Mouse (Mus musculus) MEL (cell line): ENCODE data around the gene Efcc1. TPM values are rescaled to one million over a fixed set of nuclear protein-coding genes. Genes with fewer than 3 reads are reported as not detected.

ENCODE experiments used
- DNase-seq: peaks from one replicate; pipeline ENCODE4 v3.0.0; 2011; ENCODE audit warnings: low read depth, low spot score
- H3K27ac ChIP-seq: 2 replicates; pipeline ENCODE4 v1.5.1; 2012; ENCODE audit warnings: low read depth, mild to moderate bottlenecking, control low read depth, low read length, moderate library complexity; ENCODE audit not compliant: control insufficient read depth
- H3K27me3 ChIP-seq, 2 experiments: fragments of 150-350 bp in 1 of 2; sonication (generic) in 1 of 2; 2 replicates each; pipeline ENCODE4 v1.6.1; 2012; ENCODE audit warnings: low read length in 2 of 2, mild to moderate bottlenecking in 2 of 2, improper control_type of control experiment in 1 of 2, moderate library complexity in 1 of 2; ENCODE audit not compliant: insufficient read depth in 2 of 2, control insufficient read depth in 1 of 2
- H3K36me3 ChIP-seq, 2 experiments: 2 replicates each; pipeline ENCODE4 v1.6.1; 2012 to 2014; ENCODE audit warnings: low read length in 2 of 2, improper control_type of control experiment in 1 of 2, inconsistent platforms in 1 of 2, mild to moderate bottlenecking in 1 of 2; ENCODE audit not compliant: insufficient read depth in 2 of 2, control insufficient read depth in 1 of 2
- H3K4me1 ChIP-seq, 2 experiments: fragments of 150-350 bp in 1 of 2; sonication (generic) in 1 of 2; 2 replicates each; pipeline ENCODE4 v1.6.1; 2012; ENCODE audit warnings: low read length in 2 of 2, improper control_type of control experiment in 1 of 2, mild to moderate bottlenecking in 1 of 2; ENCODE audit not compliant: insufficient read depth in 2 of 2, control insufficient read depth in 1 of 2
- H3K4me3 ChIP-seq, 2 experiments: fragments of 150-350 bp in 1 of 2; sonication (generic) in 1 of 2; 2 replicates each; pipeline ENCODE4 v1.5.1; 2012; ENCODE audit warnings: low read depth in 2 of 2, low read length in 2 of 2, mild to moderate bottlenecking in 2 of 2, moderate library complexity in 2 of 2, control low read depth in 1 of 2, improper control_type of control experiment in 1 of 2; ENCODE audit not compliant: control insufficient read depth in 1 of 2, insufficient read depth in 1 of 2
- H3K79me2 ChIP-seq: 2 replicates; pipeline ENCODE4 v1.6.1; 2012; ENCODE audit warnings: mild to moderate bottlenecking, low read length, moderate library complexity; ENCODE audit not compliant: control insufficient read depth, poor library complexity, insufficient read depth
- H3K9ac ChIP-seq: 2 replicates; pipeline ENCODE4 v1.6.1; 2012; ENCODE audit warnings: low read depth, mild to moderate bottlenecking, control low read depth, low read length, moderate library complexity; ENCODE audit not compliant: control insufficient read depth, poor library complexity, severe bottlenecking
- H3K9me3 ChIP-seq: fragments of 150-350 bp; sonication (generic); replicated peaks from 2 replicates; pipeline ENCODE4 v1.6.1; 2012; ENCODE audit warnings: mild to moderate bottlenecking, low read length, improper control_type of control experiment, moderate library complexity; ENCODE audit not compliant: insufficient read depth
- BHLHE40 ChIP-seq: IDR thresholded peaks from 2 replicates; pipeline ENCODE4 v1.6.1; 2012; ENCODE audit warnings: low read depth, mild to moderate bottlenecking, inconsistent platforms, low read length, improper control_type of control experiment, borderline replicate concordance
- CHD1 ChIP-seq: IDR thresholded peaks from 2 replicates; pipeline ENCODE4 v1.6.1; 2012; ENCODE audit warnings: low read depth, mild to moderate bottlenecking, inconsistent platforms, low read length, improper control_type of control experiment
- CHD2 ChIP-seq: IDR thresholded peaks from 2 replicates; pipeline ENCODE4 v1.6.1; 2011; ENCODE audit warnings: low read length, improper control_type of control experiment
- CTCF ChIP-seq, 3 experiments: IDR thresholded peaks in 2 of 3; conservative IDR thresholded peaks in 1 of 3; 2 replicates each; pipeline ENCODE4 v1.5.1; 2011 to 2012; ENCODE audit warnings: low read length in 3 of 3, low read depth in 2 of 3, mild to moderate bottlenecking in 2 of 3, improper control_type of control experiment in 1 of 3, inconsistent platforms in 1 of 3, mixed read lengths in 1 of 3, moderate library complexity in 1 of 3; ENCODE audit not compliant: control insufficient read depth in 1 of 3, insufficient read depth in 1 of 3, poor library complexity in 1 of 3, severe bottlenecking in 1 of 3
- ELF1 ChIP-seq: IDR thresholded peaks from 2 replicates; pipeline ENCODE4 v1.6.1; 2014; ENCODE audit warnings: low read depth, mild to moderate bottlenecking, inconsistent platforms, low read length, improper control_type of control experiment, moderate library complexity
- EP300 ChIP-seq, 2 experiments: IDR thresholded peaks; 2 replicates each; pipeline ENCODE4 v1.6.1; 2011; ENCODE audit warnings: improper control_type of control experiment in 2 of 2, low read length in 2 of 2, low read depth in 1 of 2, mild to moderate bottlenecking in 1 of 2
- ETS1 ChIP-seq: IDR thresholded peaks from 2 replicates; pipeline ENCODE4 v1.6.1; 2012; ENCODE audit warnings: low read depth, mild to moderate bottlenecking, inconsistent platforms, low read length, improper control_type of control experiment, moderate library complexity
- GATA1 ChIP-seq: IDR thresholded peaks from 2 replicates; pipeline ENCODE4 v1.6.1; 2011; ENCODE audit warnings: low read depth, low read length, improper control_type of control experiment
- MEF2A ChIP-seq: IDR thresholded peaks from 2 replicates; pipeline ENCODE4 v1.6.1; 2014; ENCODE audit warnings: low read depth, mild to moderate bottlenecking, inconsistent platforms, low read length, improper control_type of control experiment; ENCODE audit not compliant: poor library complexity, insufficient replicate concordance, severe bottlenecking; ENCODE audit errors: extremely low read depth
- MXI1 ChIP-seq: IDR thresholded peaks from 2 replicates; pipeline ENCODE4 v1.6.1; 2011; ENCODE audit warnings: mild to moderate bottlenecking, low read depth, low read length, improper control_type of control experiment
- MYB ChIP-seq: IDR thresholded peaks from 2 replicates; pipeline ENCODE4 v1.6.1; 2011; ENCODE audit warnings: mild to moderate bottlenecking, low read depth, low read length, improper control_type of control experiment
- MYC ChIP-seq: IDR thresholded peaks from 2 replicates; pipeline ENCODE4 v1.6.1; 2011; ENCODE audit warnings: low read depth, mild to moderate bottlenecking, low read length, improper control_type of control experiment, moderate library complexity
- RAD21 ChIP-seq: IDR thresholded peaks from 2 replicates; pipeline ENCODE4 v1.6.1; 2011; ENCODE audit warnings: mild to moderate bottlenecking, low read depth, low read length, improper control_type of control experiment
- TAL1 ChIP-seq: IDR thresholded peaks from 2 replicates; pipeline ENCODE4 v1.6.1; 2012; ENCODE audit warnings: mild to moderate bottlenecking, inconsistent platforms, low read length, moderate library complexity, mixed read lengths
- TBP ChIP-seq: IDR thresholded peaks from 2 replicates; pipeline ENCODE4 v1.8.0; 2011; ENCODE audit warnings: low read depth, low read length, improper control_type of control experiment
- TCF12 ChIP-seq: IDR thresholded peaks from 2 replicates; pipeline ENCODE4 v1.6.1; 2014; ENCODE audit warnings: low read depth, mild to moderate bottlenecking, inconsistent platforms, low read length, improper control_type of control experiment, moderate library complexity
- UBTF ChIP-seq: IDR thresholded peaks from 2 replicates; pipeline ENCODE4 v1.6.1; 2012; ENCODE audit warnings: low read depth, mild to moderate bottlenecking, inconsistent platforms, low read length, improper control_type of control experiment, moderate library complexity, borderline replicate concordance; ENCODE audit not compliant: insufficient read depth
- USF2 ChIP-seq, 2 experiments: IDR thresholded peaks; 2 replicates each; pipeline ENCODE4 v1.6.1; 2011 to 2012; ENCODE audit warnings: improper control_type of control experiment in 2 of 2, low read length in 2 of 2, borderline replicate concordance in 1 of 2, inconsistent platforms in 1 of 2, low read depth in 1 of 2, mild to moderate bottlenecking in 1 of 2; ENCODE audit not compliant: insufficient read depth in 1 of 2
- ZC3H11A ChIP-seq: IDR thresholded peaks from 2 replicates; pipeline ENCODE4 v1.6.1; 2012; ENCODE audit warnings: low read depth, mild to moderate bottlenecking, inconsistent platforms, low read length, improper control_type of control experiment
- ZKSCAN1 ChIP-seq: IDR thresholded peaks from 2 replicates; pipeline ENCODE4 v1.6.1; 2012; ENCODE audit warnings: low read depth, mild to moderate bottlenecking, inconsistent platforms, low read length, improper control_type of control experiment, moderate library complexity
- polyA plus RNA-seq, 2 experiments: library from polyadenylated mRNA; stranded (reverse) in 1 of 2; unstranded in 1 of 2; fragments of >175 nt in 1 of 2; fragments of >200 nt in 1 of 2; gene quantifications; 2 replicates each; pipeline versions ENCODE4 v1.2.1 to v1.2.4; 2012; ENCODE audit warnings: low replicate concordance in 2 of 2, low read depth in 1 of 2; ENCODE audit not compliant: insufficient read length in 2 of 2, insufficient read depth in 1 of 2, missing spikeins in 1 of 2
- total RNA-seq: library from RNA; depleted of rRNA; stranded (reverse); fragments of 300-350 nt; gene quantifications from 2 replicates; pipeline ENCODE4 v1.2.3, GENCODE M21; 2012

Gene Efcc1
- total and polyA plus RNA-seq, 3 experiments: 0.27 to 1.2 TPM; not detected in 1

DNA sequence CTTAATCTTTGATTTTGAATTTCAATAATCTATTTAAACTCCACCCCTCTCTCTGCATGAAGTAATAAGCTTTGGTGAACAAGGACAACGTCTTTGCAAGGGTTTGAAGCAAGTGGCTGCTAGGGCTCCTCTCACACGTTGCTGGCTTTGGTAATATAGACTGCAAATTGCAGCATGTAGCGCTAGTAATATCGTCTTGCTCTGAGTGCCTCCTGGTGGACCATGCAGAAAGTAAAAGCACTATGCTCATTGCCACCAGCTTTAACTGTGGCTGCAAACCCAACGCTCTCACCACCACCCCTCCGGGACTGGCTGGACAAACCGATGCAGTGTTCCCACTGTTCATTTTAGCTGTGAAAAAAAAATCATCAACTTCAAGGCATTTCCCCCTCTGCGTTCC lies 40.0 kb downstream of the Efcc1 start:
- Histone ChIP-seq H3K79me2 (no peaks in the 10 kb centered on the region), H3K27me3 (no peaks in the 10 kb centered on the region; a peak in 1 of 4 replicates), H3K9ac (no peak overlapping the region), H3K9me3 (no peaks in the 10 kb centered on the region), H3K4me1 (peaks cover 0 to 2% of the 10 kb centered on the region in 2 experiments; a peak in 1 of 4 replicates), H3K36me3 (no peaks in the 10 kb centered on the region), H3K4me3 (no peak overlapping the region), H3K27ac (no peak overlapping the region)
- TF ChIP-seq MYB (no peak), MEF2A (no peak), ZC3H11A (peak; percentile 29; the same call in 1 of the 2 replicates), TCF12 (no peak), RAD21 (peak; percentile 37), CTCF (IDR thresholded peaks at IDR 0.05 in 2 of 3, conservative IDR thresholded peaks at IDR 0.05 in 1 of 3; ENCODE audit: control insufficient read depth in 1 of 3, insufficient read depth in 1 of 3, low read depth in 2 of 3, low read length in 3 of 3, poor library complexity in 1 of 3, severe bottlenecking in 1 of 3) (peak in 1 of 3 experiments; percentile 35; a peak in 2 of 6 replicates)
- no peak for DNase-seq

DNA sequence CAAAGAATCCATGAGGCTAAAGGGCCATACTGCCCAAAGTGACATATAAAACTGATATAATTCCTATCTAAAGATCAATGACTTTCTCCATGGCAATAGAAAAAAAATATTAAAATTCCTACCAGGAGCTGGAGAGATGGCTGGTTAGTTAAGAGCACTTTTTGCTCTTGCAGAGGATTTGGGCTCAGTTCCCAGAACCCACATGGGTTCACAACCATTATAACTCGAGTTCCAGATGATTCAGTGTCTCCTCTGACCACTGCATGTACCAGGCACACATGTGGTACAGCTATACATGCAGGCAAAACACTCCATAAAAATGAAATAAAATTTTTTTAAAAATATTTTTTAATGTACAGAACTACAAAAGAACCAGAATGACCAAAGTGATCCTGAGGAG lies 43.8 kb downstream of the Efcc1 start:
- TF ChIP-seq UBTF (no peak), MXI1 (no peak)
- peaks cover 18 to 27% of the 10 kb centered on the region in 2 experiments for H3K4me1 ChIP-seq

DNA sequence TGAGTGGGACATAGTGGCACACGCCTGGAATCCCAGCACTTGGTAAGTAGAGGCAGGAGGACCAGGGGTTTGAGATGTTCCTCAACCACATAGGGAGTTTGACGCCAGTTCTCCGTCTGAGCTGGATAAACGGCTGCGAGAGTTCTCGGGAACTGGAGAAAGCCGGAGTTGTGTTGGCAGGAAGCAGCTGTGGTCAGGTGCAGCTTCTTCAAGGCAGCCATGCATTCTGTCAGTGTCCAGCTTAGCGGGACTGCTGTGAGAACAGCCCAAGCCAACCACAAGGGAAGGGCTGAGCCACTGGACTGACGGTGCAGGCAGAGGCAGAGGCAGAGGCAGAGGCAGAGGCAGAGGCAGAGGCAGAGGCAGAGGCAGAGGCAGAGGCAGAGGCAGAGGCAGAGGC lies 44.2 kb downstream of the Efcc1 start:
- H3K27ac ChIP-seq: no peak overlapping the region
- no peak overlapping the region for H3K4me3 ChIP-seq
- no peaks in the 10 kb centered on the region; a peak in 1 of 4 replicates for H3K27me3 ChIP-seq
- H3K9me3 ChIP-seq: no peaks in the 10 kb centered on the region
- TF ChIP-seq EP300 (IDR thresholded peaks at IDR 0.05; ENCODE audit: low read depth in 1 of 2, low read length in 2 of 2) (no peak), TBP (no peak), MEF2A (no peak), BHLHE40 (no peak), MYC (no peak), ZKSCAN1 (no peak), USF2 (IDR thresholded peaks at IDR 0.05; ENCODE audit: borderline replicate concordance in 1 of 2, insufficient read depth in 1 of 2, low read depth in 1 of 2, low read length in 2 of 2) (no peak), TAL1 (no peak), GATA1 (no peak), CHD2 (no peak), RAD21 (no peak), ETS1 (no peak), CHD1 (no peak), ELF1 (no peak)
- no peaks in the 10 kb centered on the region for H3K79me2 ChIP-seq
- H3K36me3 ChIP-seq: peaks cover 0 to 18% of the 10 kb centered on the region in 2 experiments; a peak in 2 of 4 replicates
- H3K9ac ChIP-seq: no peak overlapping the region
- peaks cover 18 to 27% of the 10 kb centered on the region in 2 experiments for H3K4me1 ChIP-seq
- DNase-seq: no peak

More for the DNA sequence above, 43.8 kb downstream of the Efcc1 start:
- no peak overlapping the region for H3K27ac ChIP-seq
- peaks cover 0 to 18% of the 10 kb centered on the region in 2 experiments; a peak in 2 of 4 replicates for H3K36me3 ChIP-seq
- no peak for DNase-seq
- no peaks in the 10 kb centered on the region for H3K79me2 ChIP-seq
- no peak overlapping the region for H3K4me3 ChIP-seq
- no peak overlapping the region for H3K9ac ChIP-seq
- H3K27me3 ChIP-seq: no peaks in the 10 kb centered on the region; a peak in 1 of 4 replicates
- no peaks in the 10 kb centered on the region for H3K9me3 ChIP-seq
